Mouse (Mus musculus): ENCODE measurements around the gene Prkd2.

Gene Prkd2

DNA sequence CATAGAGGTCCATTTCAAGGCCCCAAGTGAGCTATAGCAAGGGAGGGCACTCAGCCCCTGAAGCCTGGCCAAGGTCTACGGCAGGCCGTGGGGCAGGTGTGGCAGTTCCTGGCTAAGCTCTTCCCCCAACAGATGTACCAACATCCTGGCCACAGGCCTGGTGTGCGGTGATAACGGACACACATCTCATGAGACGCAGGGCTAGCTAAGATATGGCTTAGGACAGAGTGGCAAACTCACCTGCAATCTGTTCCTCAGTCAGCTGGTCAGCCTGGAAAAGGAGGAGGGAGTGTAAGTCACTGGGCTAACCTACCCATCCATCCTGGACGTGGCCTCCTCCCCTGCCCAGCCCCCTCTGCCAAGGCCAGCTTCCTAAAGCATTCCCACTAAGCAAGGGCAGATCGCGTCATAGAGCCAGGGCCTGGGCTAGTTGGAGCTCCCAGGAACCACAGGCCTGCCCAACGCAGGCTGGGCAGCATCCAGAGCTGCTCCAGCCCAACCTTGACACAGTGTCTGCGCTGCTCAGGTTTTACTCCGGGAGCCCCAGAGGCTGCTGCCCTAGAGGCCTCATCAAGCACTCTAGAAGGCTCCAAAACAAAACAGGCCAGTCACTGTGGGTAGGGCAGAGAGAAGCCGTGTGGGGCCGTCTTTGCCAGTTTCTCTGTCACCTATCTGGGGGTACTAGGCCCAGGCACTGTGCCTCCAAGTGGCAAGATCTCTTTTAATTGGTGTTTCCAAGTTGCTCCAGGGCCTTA, 76.9 kb downstream of the Prkd2 start:
- DNase-seq (ENCODE audit: low read depth) = no peak
